Mouse (Mus musculus): ENCODE measurements around the gene Rhbdl1.

Rhbdl1 gene

GRCm38 (mm10) chr17:25837076-25837410, at the start of gene Rhbdl1:
TSS of gene Rhbdl1 (minus strand) at chr17:25837295.
- DNase-seq (ENCODE audit: low read depth), result no peak

- no peak for DNase-seq (ENCODE audit: low read depth)
Measured at GRCm38 (mm10) chr17:25886806-25887205, 49.7 kb upstream of the Rhbdl1 start.

GRCm38 (mm10) chr17:25885636-25886035, 48.5 kb upstream of the Rhbdl1 start:
- DNase-seq (ENCODE audit: low read depth), result no peak

- no peak for DNase-seq (ENCODE audit: low read depth)
Measured at GRCm38 (mm10) chr17:25883824-25884223, 46.7 kb upstream of the Rhbdl1 start.

GRCm38 (mm10) chr17:25883268-25883667, 46.2 kb upstream of the Rhbdl1 start:
- DNase-seq (ENCODE audit: low read depth), result no peak

GRCm38 (mm10) chr17:25882306-25882705, 45.2 kb upstream of the Rhbdl1 start:
- no peak for DNase-seq (ENCODE audit: low read depth)

GRCm38 (mm10) chr17:25881691-25882090, 44.6 kb upstream of the Rhbdl1 start:
- DNase-seq (ENCODE audit: low read depth), result no peak

- no peak for DNase-seq (ENCODE audit: low read depth)
Measured at GRCm38 (mm10) chr17:25880913-25881641, 44.0 kb upstream of the Rhbdl1 start.

GRCm38 (mm10) chr17:25880196-25880910, 43.3 kb upstream of the Rhbdl1 start, which contains the start of gene Wfikkn1:
TSS of gene Wfikkn1 (minus strand) at chr17:25880858.
- DNase-seq (ENCODE audit: low read depth), result no peak

- no peak for DNase-seq (ENCODE audit: low read depth)
Measured at GRCm38 (mm10) chr17:25879750-25880149, 42.7 kb upstream of the Rhbdl1 start.

GRCm38 (mm10) chr17:25879261-25879660, 42.2 kb upstream of the Rhbdl1 start:
- no peak for DNase-seq (ENCODE audit: low read depth)

GRCm38 (mm10) chr17:25878611-25879180, 41.6 kb upstream of the Rhbdl1 start:
- no peak for DNase-seq (ENCODE audit: low read depth)

GRCm38 (mm10) chr17:25877741-25878610, 40.9 kb upstream of the Rhbdl1 start:
- DNase-seq (ENCODE audit: low read depth), result no peak

- DNase-seq (ENCODE audit: low read depth), result no peak
Measured at GRCm38 (mm10) chr17:25877025-25877424, 39.9 kb upstream of the Rhbdl1 start.

GRCm38 (mm10) chr17:25876347-25876915, 39.3 kb upstream of the Rhbdl1 start:
- no peak for DNase-seq (ENCODE audit: low read depth)

- DNase-seq (ENCODE audit: low read depth), result peak; percentile 79
Measured at GRCm38 (mm10) chr17:25875171-25876136, 38.4 kb upstream of the Rhbdl1 start.

GRCm38 (mm10) chr17:25874721-25875170, 37.7 kb upstream of the Rhbdl1 start, which contains the start of gene Mettl26:
TSS of gene Mettl26 (plus strand) at chr17:25875074.
- peak; percentile 88 for DNase-seq (ENCODE audit: low read depth)

- DNase-seq (ENCODE audit: low read depth), result no peak
Measured at GRCm38 (mm10) chr17:25874148-25874720, 37.1 kb upstream of the Rhbdl1 start.

GRCm38 (mm10) chr17:25873405-25874147, 36.5 kb upstream of the Rhbdl1 start:
- DNase-seq (ENCODE audit: low read depth), result no peak

Measured in c-Kit-positive CD71-positive TER-119-negative erythroid progenitor cells, embryonic 14.5 days (primary cell).